ENCODE assay signal across 8 mouse cellular contexts in genomic region chr7:6213144-6213543, GRCm38 (mm10). TPM values are rescaled to one million over a fixed set of nuclear protein-coding genes. Genes with fewer than 3 reads are reported as not detected.
DNase-seq lines count a peak whose midpoint lies in the region; ATAC-seq lines count a peak whose summit lies in the region.

No protein-coding gene starts in this region.

- DNase-seq in kidney, adult 9 months, result peak; percentile 59
- DNase-seq in kidney, adult 11 months, result no peak
- peak; percentile 50 for DNase-seq in NIH3T3 (ENCODE audit: low read depth)
- DNase-seq in cerebellum, postnatal 25 days, result peak; percentile 24 to 61
- peak; percentile 40 for DNase-seq in naive thymus-derived CD4-positive, alpha-beta T cell, adult 2 months (ENCODE audit: low read depth)
- DNase-seq in frontal cortex, adult 2 months (ENCODE audit: extremely low spot score in 1 of 2, low spot score in 1 of 2), result no peak

- no peak overlapping the region for H3K9ac ChIP-seq in midbrain, embryonic 13.5 days (replicated peaks)
- H3K9ac ChIP-seq in forebrain, embryonic 15.5 days (replicated peaks), result no peak overlapping the region

- no peak overlapping the region for H3K4me3 ChIP-seq in midbrain, embryonic 13.5 days (replicated peaks)
- H3K4me3 ChIP-seq in forebrain, embryonic 15.5 days, result no peak overlapping the region

- no peaks in the 10 kb centered on the region for H3K36me3 ChIP-seq in midbrain, embryonic 13.5 days
- H3K36me3 ChIP-seq in forebrain, embryonic 15.5 days, result no peaks in the 10 kb centered on the region

- H3K4me1 ChIP-seq in midbrain, embryonic 13.5 days (replicated peaks), result no peaks in the 10 kb centered on the region
- no peaks in the 10 kb centered on the region for H3K4me1 ChIP-seq in forebrain, embryonic 15.5 days

- H3K9me3 ChIP-seq in midbrain, embryonic 13.5 days, result no peaks in the 10 kb centered on the region; the same call in 1 of the 2 replicates
- H3K9me3 ChIP-seq in forebrain, embryonic 15.5 days, result peaks cover 3% of the 10 kb centered on the region; the same call in 1 of the 2 replicates

- 57% methylated on average over 5 of the region's 5 CpGs for WGBS in midbrain, embryonic 13.5 days
- 53% methylated on average over 5 of the region's 5 CpGs for WGBS in forebrain, embryonic 15.5 days

- no peak overlapping the region for H3K4me2 ChIP-seq in midbrain, embryonic 13.5 days (replicated peaks)
- no peak overlapping the region for H3K4me2 ChIP-seq in forebrain, embryonic 15.5 days (replicated peaks)

- ATAC-seq in midbrain, embryonic 13.5 days, result no peak
- ATAC-seq in forebrain, embryonic 15.5 days (replicated peaks), result no peak

- no peaks in the 10 kb centered on the region for H3K27me3 ChIP-seq in midbrain, embryonic 13.5 days
- H3K27me3 ChIP-seq in forebrain, embryonic 15.5 days, result no peaks in the 10 kb centered on the region

- no peak overlapping the region for H3K27ac ChIP-seq in midbrain, embryonic 13.5 days
- H3K27ac ChIP-seq in forebrain, embryonic 15.5 days (replicated peaks), result no peak overlapping the region

RNA-seq across cellular contexts. Expression of gene Zscan5b, which starts 8.9 kb away (rescaled TPM):
- not detected in 2 replicates for polyA plus RNA-seq in midbrain, embryonic 13.5 days (2015; fragmentation: Nextera tagmentation; extraction: Ambion mirVana)
- polyA plus RNA-seq in forebrain, embryonic 15.5 days (2015; fragmentation: Nextera tagmentation; extraction: Ambion mirVana), result not detected in 2 replicates
- not detected in 2 replicates for polyA plus RNA-seq in frontal cortex, adult 2 months (2012; rRNA removed)

RNA-seq across cellular contexts. Expression of gene Galp, which starts 16.3 kb away (rescaled TPM):
- polyA plus RNA-seq in midbrain, embryonic 13.5 days (2015; fragmentation: Nextera tagmentation; extraction: Ambion mirVana), result not detected in 2 replicates
- not detected in 2 replicates for polyA plus RNA-seq in forebrain, embryonic 15.5 days (2015; fragmentation: Nextera tagmentation; extraction: Ambion mirVana)
- polyA plus RNA-seq in frontal cortex, adult 2 months (2012; rRNA removed), result not detected in 2 replicates

RNA-seq across cellular contexts. Expression of gene Epp13, which starts 39.4 kb away (rescaled TPM):
- 0.31 TPM in 1 of 2 replicates, not detected in the other for polyA plus RNA-seq in midbrain, embryonic 13.5 days (2015; fragmentation: Nextera tagmentation; extraction: Ambion mirVana)
- 0.38 TPM in 1 of 2 replicates, not detected in the other for polyA plus RNA-seq in forebrain, embryonic 15.5 days (2015; fragmentation: Nextera tagmentation; extraction: Ambion mirVana)
- not detected in 2 replicates for polyA plus RNA-seq in frontal cortex, adult 2 months (2012; rRNA removed)

RNA-seq across cellular contexts. Expression of gene Zfp444, which starts 41.1 kb away (rescaled TPM):
- polyA plus RNA-seq in midbrain, embryonic 13.5 days (2015; fragmentation: Nextera tagmentation; extraction: Ambion mirVana), result 84.7 and 95.4 TPM in 2 replicates
- polyA plus RNA-seq in forebrain, embryonic 15.5 days (2015; fragmentation: Nextera tagmentation; extraction: Ambion mirVana), result 111 and 112 TPM in 2 replicates
- polyA plus RNA-seq in frontal cortex, adult 2 months (2012; rRNA removed), result 49.2 and 50.3 TPM in 2 replicates

RNA-seq across cellular contexts. Expression of gene Zfp787, which starts 57.3 kb away (rescaled TPM):
- polyA plus RNA-seq in midbrain, embryonic 13.5 days (2015; fragmentation: Nextera tagmentation; extraction: Ambion mirVana), result 22.4 and 27.6 TPM in 2 replicates
- 23.7 and 25.5 TPM in 2 replicates for polyA plus RNA-seq in forebrain, embryonic 15.5 days (2015; fragmentation: Nextera tagmentation; extraction: Ambion mirVana)
- polyA plus RNA-seq in frontal cortex, adult 2 months (2012; rRNA removed), result 33.4 and 33.9 TPM in 2 replicates

Comparison
In these comparisons a context has a peak if more than half of its experiments do, and no peak if none do; other contexts are left out.
1. DNase-seq: peak in kidney, adult 9 months (single experiment), NIH3T3 (single experiment), cerebellum, postnatal 25 days (2 of 2) and naive thymus-derived CD4-positive, alpha-beta T cell, adult 2 months (single experiment); none in kidney, adult 11 months (single experiment) and frontal cortex, adult 2 months (0 of 2).